Mouse (Mus musculus): Measurements from ENCODE around the gene Nhlh1.

DNA sequence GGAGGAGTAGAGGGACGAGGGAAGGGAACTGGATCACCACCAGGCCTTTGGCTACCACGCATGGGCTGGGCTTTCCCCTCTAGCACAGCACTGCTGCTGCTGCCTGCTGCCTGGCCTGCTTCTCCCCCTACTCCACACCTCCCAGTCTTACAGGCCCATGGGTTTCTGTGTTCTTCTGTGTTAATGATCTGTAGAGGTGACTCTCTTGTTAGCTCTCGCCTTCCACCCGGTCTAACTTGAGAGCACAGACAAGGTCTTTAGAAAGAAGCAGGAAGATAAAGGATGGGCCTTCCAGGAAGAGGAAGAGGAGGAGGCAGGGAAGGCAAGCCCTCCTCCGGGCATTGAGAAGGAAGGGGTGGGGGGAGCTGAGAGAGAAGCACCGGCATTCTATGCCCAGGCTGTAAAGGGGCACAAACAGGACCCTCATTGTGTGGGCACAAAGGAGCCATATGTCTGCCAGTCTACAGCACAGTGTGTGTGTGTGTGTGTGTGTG is 9.1 kb downstream of the Nhlh1 start:
- TF ChIP-seq GATA1 (IDR thresholded peaks at IDR 0.05; ENCODE audit: borderline replicate concordance, low read length) (no peak), FLI1 (IDR thresholded peaks at IDR 0.05; ENCODE audit: low read length) (no peak)

Measured in megakaryocyte, embryonic 14.5 days (primary cell).